Mouse (Mus musculus) lung, embryonic 16.5 days (tissue): ENCODE results near the gene Frmd4b. TPM values are rescaled to one million over a fixed set of nuclear protein-coding genes. Genes with fewer than 3 reads are reported as not detected.

Experiments
- ATAC-seq: fragments of 200-750 bp; cut with Nextera tagmentation; 2 replicates; pipeline ENCODE4 v1.8.0; 2017; ENCODE audit warnings: low read depth, mild to moderate bottlenecking, moderate library complexity
- H3K27ac ChIP-seq: fragments of 300-500 bp; sonication (generic); 2 replicates; pipeline ENCODE4 v1.5.1; 2014; ENCODE audit warnings: mild to moderate bottlenecking, control low read depth, low read length
- H3K27me3 ChIP-seq: fragments of 300-500 bp; sonication (generic); 2 replicates; pipeline ENCODE4 v1.6.1; 2014; ENCODE audit warnings: low read depth, low read length, mixed read lengths; ENCODE audit not compliant: control insufficient read depth, insufficient read depth
- H3K36me3 ChIP-seq: fragments of 300-500 bp; sonication (generic); 2 replicates; pipeline ENCODE4 v1.6.1; 2014; ENCODE audit warnings: low read length; ENCODE audit not compliant: control insufficient read depth, insufficient read depth
- H3K4me1 ChIP-seq: fragments of 300-500 bp; sonication (generic); replicated peaks from 2 replicates; pipeline ENCODE4 v1.6.1; 2014; ENCODE audit warnings: low read length, mixed read lengths; ENCODE audit not compliant: control insufficient read depth, insufficient read depth
- H3K4me2 ChIP-seq: fragments of 300-500 bp; sonication (generic); 2 replicates; pipeline ENCODE4 v1.6.1; 2014; ENCODE audit warnings: low read depth, low read length, control low read depth
- H3K4me3 ChIP-seq: fragments of 300-500 bp; sonication (generic); 2 replicates; pipeline ENCODE4 v1.5.1; 2014; ENCODE audit warnings: mild to moderate bottlenecking, low read length, control low read depth
- H3K9ac ChIP-seq: fragments of 300-500 bp; sonication (generic); 2 replicates; pipeline ENCODE4 v1.6.1; 2014; ENCODE audit warnings: low read length, control low read depth
- H3K9me3 ChIP-seq: fragments of 300-500 bp; sonication (generic); 2 replicates; pipeline ENCODE4 v1.6.1; 2016; ENCODE audit warnings: low read length; ENCODE audit not compliant: control insufficient read depth
- WGBS: fragments of 180-500 bp; shearing (Covaris S2); extraction: QIAGEN DNeasy Blood & Tissue Kit; methylation state at CpG from one replicate; pipeline ENCODE4 v1.1.7; 2014; 5-methylcytosine and 5-hydroxymethylcytosine counted together
- polyA plus RNA-seq: library from polyadenylated mRNA; unstranded; fragments of >200 nt; fragmentation: Nextera tagmentation; extraction: Ambion mirVana; gene quantifications from 2 replicates; pipeline ENCODE4 v1.2.1, GENCODE M21; 2015

Frmd4b gene
- polyA plus RNA-seq, 1 experiment from 2014 or later = 17.9 TPM

DNA sequence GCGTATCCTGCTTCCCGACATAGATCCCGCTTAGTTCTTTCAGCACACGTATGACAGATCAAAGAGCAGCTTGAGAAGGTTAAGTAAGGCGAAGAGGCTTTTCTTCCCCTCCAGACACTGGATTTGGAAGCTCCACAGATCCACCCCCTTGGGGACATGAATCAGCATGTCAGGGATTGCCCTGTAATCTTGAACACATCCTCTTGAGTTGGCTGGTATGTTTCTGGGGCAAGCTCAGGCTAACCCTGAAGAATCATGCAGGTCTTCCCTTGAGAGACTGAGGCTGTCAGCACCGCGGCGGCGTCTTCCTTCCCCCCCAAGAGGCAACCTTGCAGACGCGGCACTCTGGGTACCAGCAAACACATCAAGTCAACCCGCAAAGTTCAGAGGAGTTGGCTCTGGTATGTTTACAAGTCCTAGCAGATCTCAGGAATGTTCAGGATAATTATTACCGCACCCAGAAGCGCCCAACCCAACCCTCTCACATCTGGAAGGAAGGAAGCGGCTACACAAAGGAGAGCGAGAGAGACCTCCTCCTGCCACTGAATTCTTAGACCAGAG is 1.4 kb downstream of the Frmd4b start:
- H3K9ac ChIP-seq = peak overlapping the region; percentile 44
- H3K27me3 ChIP-seq = peaks cover 2% of the 10 kb centered on the region; the same call in 1 of the 2 replicates
- H3K36me3 ChIP-seq = no peaks in the 10 kb centered on the region
- peaks cover 7% of the 10 kb centered on the region for H3K4me1 ChIP-seq
- H3K4me3 ChIP-seq = peak overlapping the region; percentile 64
- peak; percentile 27 for ATAC-seq
- peak overlapping the region; percentile 79 for H3K27ac ChIP-seq
- H3K9me3 ChIP-seq = no peaks in the 10 kb centered on the region
- H3K4me2 ChIP-seq = peak overlapping the region; percentile 70
- WGBS = 5% methylated on average over 16 of the region's 16 CpGs

DNA sequence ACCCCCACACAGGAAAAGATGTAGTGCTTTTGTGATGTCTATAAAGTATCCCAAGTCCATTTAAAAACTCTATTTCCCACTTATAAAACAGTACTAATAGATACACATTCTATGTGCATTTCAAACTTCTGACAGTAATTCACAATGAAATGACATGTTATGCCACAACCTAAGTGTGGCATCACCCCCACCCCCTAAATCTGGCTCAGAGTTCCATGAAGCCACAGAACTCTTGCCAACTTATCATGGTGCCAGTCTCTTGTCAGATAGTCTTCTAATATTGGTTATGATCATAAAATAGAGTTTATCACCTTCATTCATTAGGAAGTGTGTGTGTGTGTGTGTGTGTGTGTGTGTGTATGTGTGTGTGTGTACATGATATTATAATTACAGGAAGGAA is 3.2 kb downstream of the Frmd4b start:
- Histone ChIP-seq H3K4me2 (no peak overlapping the region), H3K27ac (no peak overlapping the region), H3K4me1 (peaks cover 7% of the 10 kb centered on the region), H3K4me3 (no peak overlapping the region), H3K27me3 (peaks cover 2% of the 10 kb centered on the region; the same call in 1 of the 2 replicates), H3K36me3 (no peaks in the 10 kb centered on the region), H3K9me3 (no peaks in the 10 kb centered on the region), H3K9ac (no peak overlapping the region)
- no peak for ATAC-seq

DNA sequence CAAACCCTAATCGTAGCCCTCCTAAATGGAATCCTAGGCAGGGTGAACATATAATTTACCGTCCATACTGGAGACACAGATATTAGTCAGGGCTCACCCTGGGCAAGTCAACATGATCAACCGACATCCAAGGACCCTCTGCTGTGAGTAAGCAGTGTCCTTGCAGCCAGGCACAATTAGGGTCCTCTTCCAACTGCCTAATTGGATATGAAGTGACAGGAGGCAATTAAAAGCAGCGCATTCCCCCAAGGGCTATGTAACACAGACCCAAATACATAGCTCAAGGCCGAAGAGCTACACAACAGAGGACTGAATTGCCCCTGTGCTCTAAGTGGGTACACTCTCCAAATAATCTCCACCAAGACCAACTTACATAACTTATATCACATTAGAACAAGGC is 4.5 kb downstream of the Frmd4b start:
- H3K9me3 ChIP-seq = no peaks in the 10 kb centered on the region
- H3K9ac ChIP-seq = no peak overlapping the region
- no peak overlapping the region for H3K27ac ChIP-seq
- peaks cover 9% of the 10 kb centered on the region for H3K4me1 ChIP-seq
- H3K27me3 ChIP-seq = no peaks in the 10 kb centered on the region
- H3K4me2 ChIP-seq = no peak overlapping the region
- ATAC-seq = no peak
- no peak overlapping the region for H3K4me3 ChIP-seq
- WGBS = 89% methylated on average over 5 of the region's 5 CpGs
- no peaks in the 10 kb centered on the region for H3K36me3 ChIP-seq

DNA sequence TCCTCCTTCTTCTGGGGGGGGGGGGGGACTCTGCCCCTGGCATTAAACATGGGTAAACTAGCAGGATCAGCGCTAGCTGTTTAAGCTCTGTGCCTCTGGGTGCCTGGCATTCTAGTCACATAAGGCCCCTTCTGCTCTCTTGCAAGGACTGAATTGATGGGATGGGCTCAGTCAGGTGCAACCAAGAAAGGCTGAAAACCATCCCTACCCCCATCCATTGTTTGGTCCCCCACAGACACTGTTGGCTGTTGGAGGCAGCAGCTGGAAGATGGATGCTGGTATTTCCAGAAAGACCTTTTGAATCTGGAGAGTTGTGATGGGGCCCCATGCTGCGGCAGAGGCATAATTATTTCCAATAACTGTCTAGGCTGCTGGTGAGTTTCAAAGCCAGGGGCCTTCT is 7.3 kb downstream of the Frmd4b start:
- no peak overlapping the region for H3K4me3 ChIP-seq
- H3K36me3 ChIP-seq = no peaks in the 10 kb centered on the region
- 86% methylated on average over 2 of the region's 2 CpGs for WGBS
- H3K4me1 ChIP-seq = peaks cover 9% of the 10 kb centered on the region; the same call in 1 of the 2 replicates
- no peaks in the 10 kb centered on the region for H3K27me3 ChIP-seq
- no peak for ATAC-seq
- no peak overlapping the region for H3K27ac ChIP-seq
- H3K9me3 ChIP-seq = no peaks in the 10 kb centered on the region
- H3K9ac ChIP-seq = no peak overlapping the region
- no peak overlapping the region for H3K4me2 ChIP-seq

DNA sequence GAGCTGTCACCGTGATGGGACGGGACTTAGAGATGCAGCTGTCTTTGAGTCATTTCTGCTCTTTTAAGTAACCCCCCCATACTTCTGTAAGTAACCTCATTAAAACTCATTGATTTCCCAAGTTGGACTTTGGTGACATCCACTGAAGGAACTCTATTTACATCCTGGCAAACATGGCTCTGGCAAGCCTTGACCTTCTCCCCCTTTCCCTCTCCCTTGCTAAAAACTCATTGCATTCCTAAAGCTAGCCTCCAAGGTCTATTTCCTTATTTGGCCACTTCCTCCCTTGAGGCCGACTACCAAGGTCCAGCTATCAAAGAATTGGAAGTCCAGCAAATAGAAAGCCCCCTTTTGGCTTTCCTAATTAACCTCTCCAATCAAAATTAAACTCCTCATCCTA is 9.7 kb downstream of the Frmd4b start:
- Histone ChIP-seq H3K4me2 (no peak overlapping the region), H3K36me3 (no peaks in the 10 kb centered on the region), H3K9me3 (no peaks in the 10 kb centered on the region), H3K27ac (no peak overlapping the region), H3K9ac (no peak overlapping the region), H3K4me1 (0 out of 2 replicates have a peak, but pooled peaks cover 6% of the 10 kb centered on the region), H3K27me3 (no peaks in the 10 kb centered on the region), H3K4me3 (no peak overlapping the region)
- WGBS = 46% methylated on average over 3 of the region's 3 CpGs
- ATAC-seq = no peak

DNA sequence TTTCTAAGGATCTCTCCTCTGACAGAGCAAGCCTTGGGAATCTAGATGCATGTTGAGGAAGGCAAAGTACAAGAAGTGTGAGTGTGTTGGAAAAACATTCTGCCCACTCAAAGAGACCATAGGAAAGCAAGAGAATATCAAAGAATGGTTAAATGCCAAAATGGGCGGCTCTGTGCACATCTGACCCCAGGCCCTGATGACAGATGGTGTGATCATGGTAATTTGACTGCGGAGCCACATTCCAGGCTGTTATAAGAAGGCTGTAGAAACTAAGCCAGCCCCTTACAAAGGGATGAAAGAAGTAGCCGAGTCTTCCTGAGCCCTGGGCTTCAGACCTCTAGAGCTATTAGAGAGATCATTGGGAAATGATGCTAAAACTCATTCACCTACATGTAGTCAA is 22.1 kb downstream of the Frmd4b start:
- Histone ChIP-seq H3K27me3 (no peaks in the 10 kb centered on the region), H3K27ac (no peak overlapping the region), H3K4me2 (no peak overlapping the region), H3K4me3 (no peak overlapping the region), H3K36me3 (no peaks in the 10 kb centered on the region), H3K9me3 (no peaks in the 10 kb centered on the region), H3K4me1 (no peaks in the 10 kb centered on the region), H3K9ac (no peak overlapping the region)
- WGBS = 54% methylated on average over 3 of the region's 3 CpGs
- peak; percentile 79 for ATAC-seq

DNA sequence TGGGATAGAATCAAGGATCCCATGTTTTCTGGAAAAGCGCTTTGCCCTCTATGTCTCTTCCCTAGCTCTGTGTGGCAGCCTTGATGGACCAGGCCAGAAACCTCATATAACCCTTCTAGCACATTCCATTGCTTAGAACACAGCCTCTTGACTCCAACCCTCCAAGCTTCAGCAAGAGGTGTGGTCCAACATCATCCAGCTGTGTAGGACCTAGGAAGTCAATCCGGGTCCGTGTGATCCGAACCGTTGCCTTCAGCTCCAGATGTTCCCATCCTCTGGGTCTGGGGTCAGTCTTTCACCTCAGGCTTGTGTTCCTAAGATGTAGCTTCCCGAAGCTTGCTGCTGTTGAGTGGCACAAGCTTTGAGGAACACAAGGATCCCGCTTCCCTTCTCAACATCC is 22.8 kb downstream of the Frmd4b start:
- WGBS = 71% methylated on average over 7 of the region's 7 CpGs

DNA sequence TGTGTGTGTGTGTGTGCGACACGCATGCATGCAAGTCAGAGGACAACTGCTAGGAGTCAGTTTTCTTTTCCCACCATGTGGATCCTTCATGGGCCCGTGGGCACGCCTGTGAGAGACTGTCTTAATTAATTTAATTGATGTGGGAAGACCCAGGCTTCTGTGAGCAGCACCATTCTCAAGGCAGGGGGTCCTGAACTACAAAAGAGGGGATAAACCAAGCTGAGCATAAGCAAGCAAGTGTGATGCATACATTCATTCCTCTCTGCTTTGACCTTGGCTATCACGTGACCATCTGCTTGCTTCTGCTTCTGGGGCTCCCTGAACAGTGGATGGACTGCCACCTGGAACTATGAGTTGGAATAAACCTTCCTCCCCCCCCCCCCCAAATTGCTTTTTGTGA is 27.1 kb downstream of the Frmd4b start:
- 81% methylated on average over 5 of the region's 5 CpGs for WGBS
- no peak for ATAC-seq
- Histone ChIP-seq H3K4me3 (no peak overlapping the region), H3K4me2 (no peak overlapping the region), H3K27ac (no peak overlapping the region), H3K36me3 (no peaks in the 10 kb centered on the region), H3K4me1 (0 out of 2 replicates have a peak, but pooled peaks cover 3% of the 10 kb centered on the region), H3K9me3 (no peaks in the 10 kb centered on the region), H3K27me3 (no peaks in the 10 kb centered on the region), H3K9ac (no peak overlapping the region)

More for the DNA sequence above, 22.8 kb downstream of the Frmd4b start:
- Histone ChIP-seq H3K4me2 (no peak overlapping the region), H3K36me3 (no peaks in the 10 kb centered on the region), H3K4me3 (no peak overlapping the region), H3K4me1 (no peaks in the 10 kb centered on the region), H3K9me3 (no peaks in the 10 kb centered on the region), H3K27ac (no peak overlapping the region), H3K27me3 (no peaks in the 10 kb centered on the region), H3K9ac (no peak overlapping the region)
- ATAC-seq = peak; percentile 79

DNA sequence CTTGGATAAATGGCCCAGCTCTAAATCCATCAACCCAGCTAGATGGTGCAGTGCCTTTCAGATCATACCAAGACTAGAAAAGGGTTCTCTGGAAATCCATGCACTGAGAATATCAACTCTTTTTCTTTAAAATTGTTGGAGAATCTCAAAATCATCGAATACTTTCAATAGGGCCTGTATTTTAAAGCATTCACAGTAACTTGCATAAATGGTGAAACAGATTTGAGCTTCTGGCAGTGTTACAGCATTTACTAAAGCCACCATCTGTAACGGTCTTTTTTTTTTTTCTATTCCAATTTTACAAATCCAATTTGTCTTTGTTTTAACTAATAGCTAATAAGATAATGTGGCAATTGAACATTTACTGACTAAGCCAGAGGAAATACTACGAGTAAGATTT is 27.8 kb downstream of the Frmd4b start:
- Histone ChIP-seq H3K9me3 (no peaks in the 10 kb centered on the region), H3K36me3 (no peaks in the 10 kb centered on the region), H3K27ac (no peak overlapping the region), H3K27me3 (no peaks in the 10 kb centered on the region), H3K4me2 (no peak overlapping the region), H3K4me3 (no peak overlapping the region), H3K4me1 (0 out of 2 replicates have a peak, but pooled peaks cover 3% of the 10 kb centered on the region), H3K9ac (no peak overlapping the region)
- 74% methylated on average over 3 of the region's 3 CpGs for WGBS
- ATAC-seq = no peak

DNA sequence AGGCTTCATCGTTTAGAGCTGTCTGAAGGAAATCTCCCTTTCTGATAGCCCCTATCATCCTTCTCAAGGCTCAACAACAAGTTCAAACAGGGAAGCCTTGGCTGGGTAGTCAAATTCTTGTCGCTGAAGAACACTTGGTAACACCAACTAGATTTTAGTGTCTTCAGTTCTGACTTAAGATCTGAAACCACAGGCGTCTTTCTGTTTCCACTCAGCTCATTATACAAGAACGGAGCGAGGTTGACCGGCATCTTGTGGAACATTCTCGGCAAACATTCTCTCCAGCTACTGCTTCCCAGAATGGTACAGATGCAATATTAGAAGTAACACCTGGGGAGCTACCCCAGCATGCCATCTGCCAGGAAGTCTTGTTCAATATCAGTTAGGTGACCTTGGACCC is 28.3 kb downstream of the Frmd4b start:
- no peak overlapping the region for H3K27ac ChIP-seq
- 81% methylated on average over 7 of the region's 7 CpGs for WGBS
- ATAC-seq = no peak
- no peaks in the 10 kb centered on the region for H3K36me3 ChIP-seq
- H3K27me3 ChIP-seq = no peaks in the 10 kb centered on the region
- H3K9ac ChIP-seq = no peak overlapping the region
- no peaks in the 10 kb centered on the region for H3K9me3 ChIP-seq
- no peak overlapping the region for H3K4me2 ChIP-seq
- H3K4me3 ChIP-seq = no peak overlapping the region
- H3K4me1 ChIP-seq = 0 out of 2 replicates have a peak, but pooled peaks cover 3% of the 10 kb centered on the region
